Mouse (Mus musculus) spleen, adult 2 months (tissue): ENCODE measurements at regions not wholly inside any gene's neighbourhood (a gene's known extent, or its start where the extent isn't known, plus 50 kb on each side); places are given as distances from the start of the nearest gene placed in this dataset.

Experiments
- CTCF ChIP-seq: fragments of 200-500 bp; IDR thresholded peaks from 2 replicates; pipeline ENCODE4 v1.5.1; 2011; ENCODE audit warnings: mild to moderate bottlenecking, inconsistent platforms; ENCODE audit not compliant: insufficient read depth, insufficient read length, insufficient replicate concordance; ENCODE audit errors: extremely low read depth
- POLR2A ChIP-seq: fragments of 200-500 bp; IDR thresholded peaks from 2 replicates; pipeline ENCODE4 v1.6.1; 2011; ENCODE audit warnings: low read depth, low read length, inconsistent platforms

GRCm38 (mm10) chr8:8969112-8969950, 279.0 kb upstream of the Arglu1 start:
- TF ChIP-seq CTCF: no peak
- no peak for TF ChIP-seq POLR2A
